Mouse (Mus musculus) heart, adult 9 months (tissue): ENCODE results near the gene Bbip1.
"Not testable (repeated sequence)": the region's sequence is repeated elsewhere in the genome, so short reads cannot be mapped to it uniquely, and the experiment has no call there.

ENCODE experiments used
- DNase-seq, 2 experiments: peaks; one replicate each; pipeline ENCODE4 v3.0.0; 2022; ENCODE audit warnings: low spot score in 2 of 2

Bbip1 gene

GRCm38 (mm10) chr19:53925338-53925751, 19.1 kb downstream of the Bbip1 start:
- DNase-seq, result no peak

DNA sequence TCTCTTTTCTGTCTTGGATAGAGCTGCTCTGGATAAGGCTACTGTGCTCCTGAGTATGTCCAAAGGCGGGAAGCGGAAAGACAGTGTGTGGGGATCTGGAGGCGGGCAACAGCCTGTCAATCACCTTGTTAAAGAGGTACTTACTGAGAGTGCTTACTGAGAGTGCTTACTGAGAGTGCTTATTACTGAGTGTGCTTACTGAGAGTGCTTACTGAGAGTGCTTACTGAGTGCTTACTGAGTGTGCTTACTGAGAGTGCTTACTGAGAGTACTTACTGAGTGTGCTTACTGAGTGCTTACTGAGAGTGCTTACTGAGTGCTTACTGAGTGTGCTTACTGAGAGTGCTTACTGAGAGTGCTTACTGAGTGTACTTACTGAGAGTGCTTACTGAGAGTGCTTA, 22.4 kb downstream of the Bbip1 start:
- DNase-seq, result not testable (repeated sequence)

DNA sequence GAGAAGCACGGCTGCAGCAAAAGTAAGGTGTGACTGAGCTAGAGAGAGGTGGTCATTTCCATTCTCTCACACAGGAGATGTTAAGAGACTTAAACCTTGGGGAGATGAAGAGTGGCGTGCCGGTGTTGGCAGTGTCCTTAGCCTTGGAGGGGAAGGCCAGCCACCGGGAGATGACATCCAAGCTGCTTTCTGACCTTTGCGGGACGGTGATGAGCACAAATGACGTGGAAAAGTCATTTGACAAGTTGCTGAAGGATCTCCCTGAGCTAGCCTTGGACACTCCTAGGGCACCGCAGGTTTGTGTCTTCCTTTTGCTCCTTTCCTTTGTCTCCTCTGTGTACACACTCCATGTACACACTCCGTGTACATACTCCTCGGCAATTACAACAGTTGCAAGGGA, 24.9 kb downstream of the Bbip1 start:
- no peak for DNase-seq

DNA sequence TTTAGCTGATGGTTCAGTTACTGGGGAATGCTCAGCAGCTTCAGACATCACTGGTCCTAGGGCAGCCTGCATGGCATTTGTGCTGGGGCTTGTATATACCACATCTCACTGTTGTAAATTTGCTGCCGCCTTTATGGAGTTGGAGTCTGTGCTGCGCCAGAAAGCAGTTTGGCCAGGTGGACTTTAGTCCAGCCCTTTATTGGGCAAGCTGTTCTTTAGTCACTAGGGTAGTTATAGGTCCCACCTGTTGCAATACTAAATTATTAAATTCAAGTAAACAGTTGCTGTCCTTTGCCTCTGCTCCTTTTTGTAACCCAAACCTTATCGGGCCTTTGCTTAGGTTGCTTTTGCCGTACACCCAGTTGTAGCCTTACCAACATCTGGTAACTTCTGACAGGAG, 29.5 kb downstream of the Bbip1 start:
- DNase-seq, result no peak

DNA sequence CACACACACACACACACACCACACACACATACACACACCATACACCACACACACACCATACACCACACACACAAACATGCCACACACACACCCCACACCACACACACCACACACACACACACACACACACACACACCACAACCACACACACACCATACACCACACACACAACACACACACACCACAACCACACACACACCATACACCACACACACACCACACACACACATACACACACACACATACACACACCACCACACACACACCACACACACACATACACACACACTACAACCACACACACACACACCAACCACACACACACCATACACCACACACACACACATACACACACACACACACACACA, 37.7 kb downstream of the Bbip1 start:
- DNase-seq, result not testable (repeated sequence)

DNA sequence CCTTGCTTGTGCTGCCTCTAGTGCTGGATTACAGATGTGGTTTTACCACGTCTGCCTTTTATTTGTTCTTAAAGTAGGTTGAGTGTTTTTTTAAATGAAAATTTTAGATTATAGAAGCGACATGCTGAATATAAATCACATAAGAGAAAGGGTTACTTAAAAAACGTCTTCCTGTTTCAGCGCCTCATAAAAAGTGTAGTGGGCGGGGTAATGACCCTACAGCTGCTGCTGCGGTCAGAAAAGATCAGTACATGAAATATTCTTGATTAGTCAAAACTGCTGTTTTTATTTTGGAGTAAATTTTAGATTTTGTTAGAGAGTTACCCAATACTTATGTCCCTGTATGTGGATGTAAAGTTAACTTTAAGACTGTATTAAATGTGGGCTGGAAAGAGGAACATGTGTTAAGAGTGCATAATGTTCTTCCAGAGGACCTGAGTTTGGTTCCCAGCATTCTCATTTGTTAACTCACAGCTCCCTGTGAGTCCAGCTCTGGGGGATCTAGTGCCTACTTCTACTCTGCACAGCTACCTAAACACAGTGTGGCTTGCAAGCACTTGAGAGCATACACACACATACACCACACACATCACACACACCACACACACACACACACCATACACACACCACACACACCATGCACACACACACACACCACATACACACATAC, 38.3 kb downstream of the Bbip1 start:
- no peak for DNase-seq

DNA sequence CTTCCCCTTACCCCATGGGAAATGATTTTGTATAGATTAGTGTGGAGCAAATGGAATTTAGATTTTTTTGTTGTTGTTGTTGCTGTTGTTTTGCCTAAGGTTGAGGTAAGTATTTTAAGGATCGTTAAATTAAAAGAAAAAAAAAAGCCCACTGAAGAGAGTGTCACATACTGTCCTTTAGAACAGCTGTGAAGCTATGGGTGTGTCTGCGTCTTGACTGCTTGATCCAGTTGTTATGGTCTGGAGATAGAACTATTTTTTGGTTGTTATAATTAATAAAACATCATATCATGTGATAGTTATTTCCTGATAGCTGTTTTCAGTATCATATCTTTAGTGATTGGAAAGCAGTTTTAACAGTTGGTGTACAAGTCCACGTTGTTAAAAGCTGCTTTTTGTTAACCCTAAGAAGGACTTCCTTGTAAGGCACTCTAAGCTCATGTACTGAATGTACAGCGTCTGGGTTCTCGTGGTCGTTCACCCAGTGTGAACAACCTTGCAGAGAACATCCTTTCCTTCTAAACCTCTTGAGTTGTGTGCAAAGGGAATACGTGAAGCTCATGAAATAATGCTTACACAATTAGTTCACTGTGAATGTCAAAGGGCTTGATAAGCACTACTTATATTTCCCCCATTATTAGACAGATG, 39.5 kb downstream of the Bbip1 start:
- DNase-seq, result no peak

GRCm38 (mm10) chr19:53903507-53904321, 40.7 kb downstream of the Bbip1 start:
- DNase-seq, result peak; percentile 59 to 62

DNA sequence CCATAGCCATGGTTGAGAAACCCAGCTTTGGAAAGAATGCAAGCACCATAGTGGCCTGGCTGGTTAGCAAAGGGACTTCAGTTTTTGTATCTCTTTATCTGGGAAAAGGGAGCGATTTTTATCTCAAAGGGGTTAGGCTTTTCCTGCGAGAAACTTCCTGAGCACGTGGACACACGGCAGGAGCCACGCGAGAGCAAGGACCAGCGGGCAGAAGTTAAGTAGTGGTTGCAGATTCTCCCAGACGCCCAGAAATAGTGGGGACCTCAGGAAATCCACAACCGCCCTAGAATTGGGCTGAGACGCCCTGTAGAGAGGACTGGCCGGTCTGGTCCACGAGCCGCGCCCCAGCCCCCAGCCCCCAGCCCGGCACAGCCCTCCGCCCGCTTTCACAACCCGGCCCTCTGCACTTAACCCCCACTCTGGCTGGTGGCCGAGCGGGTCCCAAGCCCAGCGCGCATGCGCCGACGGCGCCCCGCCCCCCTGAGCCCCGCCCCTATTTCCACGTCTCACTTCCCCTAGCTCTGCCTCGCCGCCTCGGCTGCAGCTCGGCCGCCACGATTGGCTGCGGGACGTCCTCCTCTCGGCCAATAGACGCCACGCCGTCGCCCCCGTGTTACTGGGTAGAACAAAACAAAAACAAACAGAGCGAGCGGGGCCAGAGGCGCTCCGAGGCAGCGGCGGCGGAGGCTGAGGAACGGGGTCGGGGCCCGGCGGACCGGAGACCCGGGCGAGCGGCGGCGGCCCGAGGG, 41.5 kb downstream of the Bbip1 start:
- DNase-seq, result peak; percentile 94 to 96

GRCm38 (mm10) chr19:53901931-53902738, 42.3 kb downstream of the Bbip1 start:
- no peak for DNase-seq

DNA sequence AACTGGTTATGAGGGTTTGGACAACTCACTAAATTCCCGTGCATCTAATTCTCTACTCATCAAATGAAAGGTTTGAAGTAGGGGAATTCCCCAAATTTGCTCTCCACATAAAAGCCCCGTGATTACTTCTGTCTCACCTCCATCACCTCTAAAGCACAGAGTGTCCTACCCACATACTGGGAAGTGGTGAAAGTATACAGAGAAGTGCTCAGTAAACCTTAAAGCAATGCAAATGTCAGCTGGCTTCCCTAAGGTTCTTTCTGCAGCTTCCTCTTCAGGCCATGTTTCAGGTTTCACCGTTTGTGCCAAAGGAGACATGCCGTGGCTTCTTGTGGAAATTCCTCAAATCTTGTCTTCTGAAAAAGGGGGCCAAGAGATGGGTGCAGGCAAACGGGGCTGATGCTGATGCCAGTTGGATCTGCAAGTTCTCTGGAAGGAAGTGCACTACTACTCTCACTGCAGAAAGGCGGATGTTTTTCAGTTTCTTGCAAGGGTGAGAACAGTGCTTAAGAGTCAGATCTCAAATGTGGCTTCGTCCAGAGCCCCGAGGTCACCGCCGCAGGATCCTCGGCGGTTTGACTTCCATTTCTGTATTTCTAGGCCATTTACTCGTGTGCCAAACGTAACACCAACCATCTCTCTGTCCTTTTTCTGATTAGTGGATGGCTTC, 44.4 kb downstream of the Bbip1 start:
- DNase-seq, result no peak

GRCm38 (mm10) chr19:53898970-53899900, 45.2 kb downstream of the Bbip1 start:
- DNase-seq, result no peak

DNA sequence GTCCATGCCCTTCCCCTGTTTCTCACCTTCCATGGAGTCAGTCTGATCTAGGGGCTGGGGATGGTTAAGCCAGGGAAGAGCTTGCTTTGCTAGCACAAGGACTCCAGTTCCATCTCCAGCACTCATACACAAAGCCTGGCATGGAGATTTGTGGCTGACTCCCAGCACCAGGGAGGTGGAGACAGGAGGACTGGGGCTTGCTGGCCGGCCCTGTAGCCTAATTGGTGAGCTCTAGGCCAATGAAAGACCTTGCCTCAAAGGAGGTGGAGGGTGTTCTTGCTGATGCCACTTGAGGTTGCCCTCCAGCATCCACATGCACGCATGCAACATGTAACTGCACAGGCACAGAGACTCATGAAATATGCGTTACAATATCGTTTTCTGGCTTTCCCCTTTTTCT, 45.9 kb downstream of the Bbip1 start:
- peak in 1 of 2 experiments; percentile 48 for DNase-seq

DNA sequence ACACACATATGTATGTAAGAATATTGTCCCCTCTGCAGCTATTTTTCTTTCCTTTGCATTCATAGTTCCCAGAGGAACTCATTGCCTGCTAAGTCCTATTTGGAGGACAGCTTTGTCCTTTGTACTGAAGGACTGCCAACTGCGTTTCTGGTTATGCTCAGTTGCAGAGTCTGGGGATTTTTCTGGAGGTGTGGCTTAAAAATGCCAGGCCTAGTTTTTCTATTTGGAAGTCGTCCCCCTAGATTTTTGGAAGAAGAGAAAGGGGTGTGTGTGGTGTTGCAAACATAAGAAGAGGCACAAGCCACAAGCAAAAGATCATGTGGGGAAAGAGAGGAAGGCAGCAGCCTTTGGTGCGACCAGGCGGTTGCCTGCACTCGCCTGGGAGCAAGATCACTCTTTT, 46.4 kb downstream of the Bbip1 start:
- peak in 1 of 2 experiments; percentile 54 for DNase-seq

- DNase-seq, result peak; percentile 47 to 53
Observed at GRCm38 (mm10) chr19:53894538-53895121, 49.8 kb downstream of the Bbip1 start.

- DNase-seq, result peak; percentile 69 to 72
Observed at GRCm38 (mm10) chr19:53893711-53894171, 50.7 kb downstream of the Bbip1 start.

- no peak for DNase-seq
Observed at GRCm38 (mm10) chr19:53892838-53893359, 51.5 kb downstream of the Bbip1 start.

GRCm38 (mm10) chr19:53892061-53892460, 52.4 kb downstream of the Bbip1 start, which contains the start of gene Pdcd4:
Pdcd4 (plus strand) TSS chr19:53892231.
- no peak for DNase-seq

GRCm38 (mm10) chr19:53891569-53891968, 52.9 kb downstream of the Bbip1 start:
- no peak for DNase-seq
